Mouse (Mus musculus) ES-E14 (cell line): ENCODE data around the gene Ccdc88a.

ENCODE experiments used
- HCFC1 ChIP-seq: IDR thresholded peaks from 2 replicates; pipeline ENCODE4 v1.6.1; 2012; ENCODE audit warnings: low read length, inconsistent platforms, borderline replicate concordance; ENCODE audit not compliant: insufficient read depth
- MAFK ChIP-seq: IDR thresholded peaks from 2 replicates; pipeline ENCODE4 v1.6.1; 2014; ENCODE audit warnings: mild to moderate bottlenecking, low read depth, low read length, inconsistent platforms; ENCODE audit not compliant: insufficient read depth
- ZNF384 ChIP-seq: IDR thresholded peaks from 2 replicates; pipeline ENCODE4 v1.6.1; 2012; ENCODE audit warnings: low read depth, low read length, inconsistent platforms

GRCm38 (mm10) chr11:29525988-29526794, 152.7 kb downstream of the Ccdc88a start, which contains the start of gene Mtif2:
- TF ChIP-seq HCFC1 (peak; percentile 84), ZNF384 (peak; percentile 55; the same call in 1 of the 2 replicates), MAFK (no peak)
